Mouse (Mus musculus): Measurements from ENCODE around the gene Lig4.

Gene Lig4

DNA sequence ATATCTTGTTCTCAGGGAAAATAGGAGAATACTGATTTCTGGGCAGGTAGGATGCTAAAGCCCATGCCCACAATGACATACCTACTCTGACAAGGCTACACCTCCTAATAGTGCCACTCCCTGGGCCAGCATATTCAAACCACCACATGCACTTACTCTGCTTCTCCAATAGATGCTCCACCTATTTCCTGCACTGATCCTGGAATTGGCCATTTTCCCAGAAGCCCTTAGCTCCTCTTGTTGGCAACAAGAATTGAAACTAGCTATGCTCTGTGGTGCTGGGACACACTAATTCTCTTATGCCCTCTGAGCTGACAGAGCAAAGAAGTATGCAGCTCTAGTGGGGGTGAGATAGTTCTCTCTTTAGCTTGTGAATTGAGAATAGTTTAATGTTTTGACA is 44.8 kb downstream of the Lig4 start:
- DNase-seq (ENCODE audit: low read depth, low spot score), result no peak

GRCm38 (mm10) chr8:9929746-9930445 is 47.6 kb downstream of the Lig4 start:
- peak; percentile 18 for DNase-seq (ENCODE audit: low read depth, low spot score)

All from brain, embryonic 18.5 days (tissue).